Mouse (Mus musculus): ENCODE data around the gene Casp3. TPM values are rescaled to one million over a fixed set of nuclear protein-coding genes. Genes with fewer than 3 reads are reported as not detected.
A peak's percentile ranks its signal among the peaks of the same experiment; 100 is the strongest.
"Not testable (repeated sequence)": the region's sequence is repeated elsewhere in the genome, so short reads cannot be mapped to it uniquely, and the experiment has no call there.

Gene Casp3
- polyA plus RNA-seq (2015; fragmentation: Nextera tagmentation; extraction: Ambion mirVana), result 73.5 and 77.6 TPM in 2 replicates

GRCm38 (mm10) chr8:46616879-46617689 lies at the start of gene Casp3, which contains the start of gene Primpol:
Gene Casp3 (plus strand): TSS chr8:46617291.
Gene Primpol (minus strand): TSS chr8:46617212.
- H3K4me2 ChIP-seq (replicated peaks; ENCODE audit: low read depth, low read length), result peak within 1 kb of the TSS; percentile 73
- H3K4me1 ChIP-seq (ENCODE audit: insufficient read depth, low read length), result peaks cover 20% of the 10 kb centered on the region
- WGBS, result 0% methylated on average over 47 of the region's 54 CpGs
- H3K27me3 ChIP-seq (ENCODE audit: insufficient read depth, low read length), result no peaks in the 10 kb centered on the region
- peak; percentile 98 for ATAC-seq (ENCODE audit: low FRiP score, low TSS enrichment)
- H3K36me3 ChIP-seq (ENCODE audit: insufficient read depth, low read length), result 0 out of 2 replicates have a peak, but pooled peaks cover 2% of the 10 kb centered on the region
- peak within 1 kb of the TSS; percentile 82 for H3K9ac ChIP-seq (replicated peaks; ENCODE audit: low read length)
- H3K27ac ChIP-seq (ENCODE audit: low read length), result peak within 1 kb of the TSS; percentile 93
- no peaks in the 10 kb centered on the region for H3K9me3 ChIP-seq (ENCODE audit: low read length)
- H3K4me3 ChIP-seq (ENCODE audit: low read length), result peak within 1 kb of the TSS; percentile 67

GRCm38 (mm10) chr8:46567946-46568345 lies 49.1 kb upstream of the Casp3 start:
- no peak overlapping the region for H3K27ac ChIP-seq (ENCODE audit: low read length)
- no peak for ATAC-seq (ENCODE audit: low FRiP score, low TSS enrichment)
- 77% methylated on average over 8 of the region's 8 CpGs for WGBS

GRCm38 (mm10) chr8:46568942-46569341 lies 48.1 kb upstream of the Casp3 start:
- H3K4me1 ChIP-seq (ENCODE audit: insufficient read depth, low read length), result no peaks in the 10 kb centered on the region
- H3K9ac ChIP-seq (replicated peaks; ENCODE audit: low read length), result no peak overlapping the region
- H3K4me2 ChIP-seq (replicated peaks; ENCODE audit: low read depth, low read length), result no peak overlapping the region
- WGBS, result 69% methylated on average over 2 of the region's 2 CpGs
- H3K36me3 ChIP-seq (ENCODE audit: insufficient read depth, low read length), result peaks cover 12% of the 10 kb centered on the region; the same call in 1 of the 2 replicates
- no peak overlapping the region for H3K27ac ChIP-seq (ENCODE audit: low read length)
- no peaks in the 10 kb centered on the region for H3K27me3 ChIP-seq (ENCODE audit: insufficient read depth, low read length)
- H3K4me3 ChIP-seq (ENCODE audit: low read length), result no peak overlapping the region
- no peak for ATAC-seq (ENCODE audit: low FRiP score, low TSS enrichment)
- no peaks in the 10 kb centered on the region for H3K9me3 ChIP-seq (ENCODE audit: low read length)

More at GRCm38 (mm10) chr8:46567946-46568345, 49.1 kb upstream of the Casp3 start:
- Histone ChIP-seq H3K9me3 (ENCODE audit: low read length) (no peaks in the 10 kb centered on the region), H3K36me3 (ENCODE audit: insufficient read depth, low read length) (peaks cover 11% of the 10 kb centered on the region), H3K4me3 (ENCODE audit: low read length) (no peak overlapping the region), H3K4me1 (ENCODE audit: insufficient read depth, low read length) (no peaks in the 10 kb centered on the region), H3K9ac (replicated peaks; ENCODE audit: low read length) (no peak overlapping the region), H3K27me3 (ENCODE audit: insufficient read depth, low read length) (no peaks in the 10 kb centered on the region), H3K4me2 (replicated peaks; ENCODE audit: low read depth, low read length) (no peak overlapping the region)

GRCm38 (mm10) chr8:46569659-46570441 lies 47.2 kb upstream of the Casp3 start:
- Histone ChIP-seq H3K4me1 (ENCODE audit: insufficient read depth, low read length) (no peaks in the 10 kb centered on the region), H3K27me3 (ENCODE audit: insufficient read depth, low read length) (no peaks in the 10 kb centered on the region), H3K4me3 (ENCODE audit: low read length) (no peak overlapping the region), H3K4me2 (replicated peaks; ENCODE audit: low read depth, low read length) (no peak overlapping the region), H3K27ac (ENCODE audit: low read length) (no peak overlapping the region), H3K9ac (replicated peaks; ENCODE audit: low read length) (no peak overlapping the region), H3K36me3 (ENCODE audit: insufficient read depth, low read length) (peaks cover 13% of the 10 kb centered on the region; the same call in 1 of the 2 replicates), H3K9me3 (ENCODE audit: low read length) (no peaks in the 10 kb centered on the region)
- ATAC-seq (ENCODE audit: low FRiP score, low TSS enrichment), result no peak
- WGBS, result 83% methylated on average over 19 of the region's 19 CpGs

- WGBS, result 90% methylated on average over 9 of the region's 14 CpGs
- no peak for ATAC-seq (ENCODE audit: low FRiP score, low TSS enrichment)
- Histone ChIP-seq H3K27ac (ENCODE audit: low read length) (no peak overlapping the region), H3K4me1 (ENCODE audit: insufficient read depth, low read length) (no peaks in the 10 kb centered on the region), H3K27me3 (ENCODE audit: insufficient read depth, low read length) (no peaks in the 10 kb centered on the region), H3K9me3 (ENCODE audit: low read length) (no peaks in the 10 kb centered on the region), H3K4me3 (ENCODE audit: low read length) (no peak overlapping the region), H3K4me2 (replicated peaks; ENCODE audit: low read depth, low read length) (no peak overlapping the region), H3K9ac (replicated peaks; ENCODE audit: low read length) (no peak overlapping the region), H3K36me3 (ENCODE audit: insufficient read depth, low read length) (peaks cover 16% of the 10 kb centered on the region; the same call in 1 of the 2 replicates)
Observed at GRCm38 (mm10) chr8:46570673-46571072, 46.4 kb upstream of the Casp3 start.

- no peaks in the 10 kb centered on the region for H3K4me1 ChIP-seq (ENCODE audit: insufficient read depth, low read length)
- no peaks in the 10 kb centered on the region for H3K9me3 ChIP-seq (ENCODE audit: low read length)
- H3K4me3 ChIP-seq (ENCODE audit: low read length), result no peak overlapping the region
- H3K4me2 ChIP-seq (replicated peaks; ENCODE audit: low read depth, low read length), result no peak overlapping the region
- no peak overlapping the region for H3K27ac ChIP-seq (ENCODE audit: low read length)
- 89% methylated on average over 2 of the region's 2 CpGs for WGBS
- H3K9ac ChIP-seq (replicated peaks; ENCODE audit: low read length), result no peak overlapping the region
- H3K36me3 ChIP-seq (ENCODE audit: insufficient read depth, low read length), result peaks cover 34% of the 10 kb centered on the region
- no peaks in the 10 kb centered on the region for H3K27me3 ChIP-seq (ENCODE audit: insufficient read depth, low read length)
- no peak for ATAC-seq (ENCODE audit: low FRiP score, low TSS enrichment)
Observed at GRCm38 (mm10) chr8:46573446-46573845, 43.6 kb upstream of the Casp3 start.

- WGBS, result 84% methylated on average over 2 of the region's 2 CpGs
- Histone ChIP-seq H3K4me1 (ENCODE audit: insufficient read depth, low read length) (no peaks in the 10 kb centered on the region), H3K4me2 (replicated peaks; ENCODE audit: low read depth, low read length) (no peak overlapping the region), H3K27ac (ENCODE audit: low read length) (no peak overlapping the region), H3K9me3 (ENCODE audit: low read length) (no peaks in the 10 kb centered on the region), H3K36me3 (ENCODE audit: insufficient read depth, low read length) (peaks cover 36% of the 10 kb centered on the region), H3K27me3 (ENCODE audit: insufficient read depth, low read length) (no peaks in the 10 kb centered on the region), H3K9ac (replicated peaks; ENCODE audit: low read length) (no peak overlapping the region), H3K4me3 (ENCODE audit: low read length) (no peak overlapping the region)
- no peak for ATAC-seq (ENCODE audit: low FRiP score, low TSS enrichment)
Observed at GRCm38 (mm10) chr8:46573964-46574363, 43.1 kb upstream of the Casp3 start.

GRCm38 (mm10) chr8:46578794-46579193 lies 38.3 kb upstream of the Casp3 start:
- no peaks in the 10 kb centered on the region for H3K4me1 ChIP-seq (ENCODE audit: insufficient read depth, low read length)
- no peak overlapping the region for H3K27ac ChIP-seq (ENCODE audit: low read length)
- no peaks in the 10 kb centered on the region for H3K9me3 ChIP-seq (ENCODE audit: low read length)
- no peaks in the 10 kb centered on the region for H3K27me3 ChIP-seq (ENCODE audit: insufficient read depth, low read length)
- no peak for ATAC-seq (ENCODE audit: low FRiP score, low TSS enrichment)
- peaks cover 35% of the 10 kb centered on the region for H3K36me3 ChIP-seq (ENCODE audit: insufficient read depth, low read length)
- H3K4me2 ChIP-seq (replicated peaks; ENCODE audit: low read depth, low read length), result no peak overlapping the region
- 97% methylated on average over 9 of the region's 9 CpGs for WGBS
- no peak overlapping the region for H3K4me3 ChIP-seq (ENCODE audit: low read length)
- no peak overlapping the region for H3K9ac ChIP-seq (replicated peaks; ENCODE audit: low read length)

- not testable (repeated sequence) for ATAC-seq (ENCODE audit: low FRiP score, low TSS enrichment); H3K9ac ChIP-seq (replicated peaks; ENCODE audit: low read length); H3K27me3 ChIP-seq (ENCODE audit: insufficient read depth, low read length); H3K27ac ChIP-seq (ENCODE audit: low read length); H3K4me3 ChIP-seq (ENCODE audit: low read length); H3K36me3 ChIP-seq (ENCODE audit: insufficient read depth, low read length); H3K4me2 ChIP-seq (replicated peaks; ENCODE audit: low read depth, low read length); H3K9me3 ChIP-seq (ENCODE audit: low read length); H3K4me1 ChIP-seq (ENCODE audit: insufficient read depth, low read length)
- WGBS, result 60% methylated on average over 4 of the region's 4 CpGs
Observed at GRCm38 (mm10) chr8:46584328-46584727, 32.8 kb upstream of the Casp3 start.
